Mouse (Mus musculus) bone marrow, adult 2 months (tissue): Measurements from ENCODE around the gene Kpna3.

Experiments used
- CTCF ChIP-seq: fragments of 200-500 bp; IDR thresholded peaks from 2 replicates; pipeline ENCODE4 v1.5.1; 2011; ENCODE audit warnings: low read length, control low read depth; ENCODE audit not compliant: control insufficient read depth, insufficient read depth
- POLR2A ChIP-seq: fragments of 200-500 bp; IDR thresholded peaks from 2 replicates; pipeline ENCODE4 v1.6.1; 2011; ENCODE audit warnings: low read depth, mild to moderate bottlenecking, control low read depth, low read length, borderline replicate concordance; ENCODE audit not compliant: control insufficient read depth

DNA sequence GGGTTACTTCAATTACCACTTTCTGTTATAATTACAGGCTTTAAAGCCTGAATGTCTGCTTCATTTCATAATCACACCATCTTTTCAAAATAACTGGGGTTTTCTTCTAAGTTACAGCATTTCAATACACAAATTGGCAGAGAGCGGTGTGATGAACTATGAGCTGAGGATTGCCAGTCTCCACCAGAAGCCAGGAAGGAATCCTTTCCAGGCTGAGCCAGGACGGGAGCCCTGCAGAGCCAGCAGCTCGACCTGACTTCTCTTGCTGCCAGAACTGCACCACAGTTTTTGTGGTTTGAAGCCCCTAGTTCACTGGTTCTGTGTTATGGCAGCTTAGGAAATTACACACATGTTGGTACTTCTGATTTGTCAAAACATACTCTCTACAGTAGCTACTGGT, 75.0 kb downstream of the Kpna3 start:
- no peak for TF ChIP-seq POLR2A
- no peak for TF ChIP-seq CTCF
